Mouse (Mus musculus) liver (tissue): ENCODE measurements at regions not wholly inside any gene's neighbourhood (a gene's known extent, or its start where the extent isn't known, plus 50 kb on each side); places are given as distances from the start of the nearest gene placed in this dataset.

ENCODE experiments used
- DNase-seq: peaks from one replicate; pipeline ENCODE4 v3.0.0-alpha.2; 2020; ENCODE audit warnings: mixed read lengths

- DNase-seq, result no peak
Observed at GRCm38 (mm10) chr13:31423599-31423998, 132.3 kb upstream of the Foxq1 start.

GRCm38 (mm10) chr13:31425825-31426500, 130.0 kb upstream of the Foxq1 start:
- no peak for DNase-seq

DNA sequence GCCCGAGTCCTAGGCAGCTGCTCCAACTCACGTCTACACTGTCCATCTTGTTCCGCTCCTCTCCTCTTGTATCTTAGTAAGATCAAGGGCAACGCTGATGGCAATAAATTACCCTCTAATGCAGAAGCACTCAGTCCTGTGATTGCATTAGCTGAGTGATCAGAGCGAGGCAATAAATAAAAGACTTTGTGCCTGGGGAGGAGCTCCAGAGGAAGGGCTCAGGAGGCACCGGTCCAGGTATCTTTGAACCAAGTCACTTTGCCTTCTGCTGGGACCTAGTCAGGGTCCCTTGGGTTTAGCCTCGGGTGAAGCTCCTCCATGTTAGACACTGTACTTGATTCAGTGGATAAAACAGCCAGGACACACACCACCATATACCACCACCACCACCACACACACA, 119.5 kb upstream of the Foxq1 start:
- DNase-seq, result no peak

DNA sequence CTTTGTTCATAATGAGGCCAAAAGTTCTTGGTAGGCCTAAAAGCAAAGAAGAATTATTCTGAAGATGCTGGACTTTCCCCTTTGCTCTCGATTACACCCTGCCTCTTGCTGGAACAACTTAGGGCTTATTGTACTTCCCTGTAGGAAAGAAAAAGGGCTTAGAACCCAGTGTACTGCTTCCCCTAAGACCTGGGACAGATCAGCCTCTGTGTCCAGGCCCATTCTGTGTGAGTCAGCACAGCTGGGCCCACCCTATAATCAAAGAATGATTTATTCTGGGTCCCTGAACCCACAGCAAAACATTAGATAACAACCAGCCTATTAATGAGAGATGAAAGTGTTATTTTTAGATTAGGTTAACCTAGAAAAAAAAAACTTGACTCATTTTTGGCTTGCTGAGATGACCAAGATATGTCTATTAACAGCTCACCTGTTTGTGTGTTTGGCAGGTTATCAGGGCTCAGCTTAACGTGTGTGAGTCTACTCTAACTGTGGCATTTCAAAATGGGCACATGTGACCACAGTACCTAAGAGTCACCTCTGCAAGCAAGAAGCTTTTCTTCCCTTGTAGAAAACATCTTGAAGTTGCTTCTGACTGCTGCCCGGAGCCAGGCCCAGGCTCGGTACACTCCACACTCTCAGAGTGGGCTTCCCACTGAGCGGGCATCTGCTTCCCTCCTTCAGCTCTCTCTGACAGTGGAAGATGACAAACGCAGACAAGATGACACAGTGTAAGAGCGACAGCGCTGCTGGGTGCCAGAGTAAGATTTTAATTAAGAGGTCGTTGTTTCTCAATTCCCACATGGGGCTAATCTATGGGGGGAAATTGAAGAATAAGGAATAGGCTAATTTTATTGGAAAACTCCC, 115.9 kb upstream of the Foxq1 start:
- DNase-seq, result no peak

DNA sequence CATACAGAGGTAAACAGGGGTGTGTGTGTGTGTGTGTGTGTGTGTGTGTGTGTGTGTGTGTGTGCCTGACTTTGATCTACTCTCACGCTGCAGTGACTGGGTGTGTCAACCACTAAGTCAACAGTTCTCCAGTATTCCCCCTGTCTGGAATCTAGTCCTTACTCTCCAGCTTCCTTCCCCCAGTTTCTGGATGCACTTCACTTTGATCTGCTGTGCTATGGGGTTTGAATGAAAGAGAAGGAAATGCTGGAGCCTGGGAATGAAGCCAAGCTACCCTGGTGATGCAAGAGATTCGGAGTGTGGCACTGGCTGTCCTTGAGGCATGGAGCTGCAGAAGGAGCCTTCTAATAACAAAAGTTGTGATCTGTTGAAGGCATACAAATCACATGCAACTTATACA, 97.1 kb upstream of the Foxq1 start:
- DNase-seq, result no peak

DNA sequence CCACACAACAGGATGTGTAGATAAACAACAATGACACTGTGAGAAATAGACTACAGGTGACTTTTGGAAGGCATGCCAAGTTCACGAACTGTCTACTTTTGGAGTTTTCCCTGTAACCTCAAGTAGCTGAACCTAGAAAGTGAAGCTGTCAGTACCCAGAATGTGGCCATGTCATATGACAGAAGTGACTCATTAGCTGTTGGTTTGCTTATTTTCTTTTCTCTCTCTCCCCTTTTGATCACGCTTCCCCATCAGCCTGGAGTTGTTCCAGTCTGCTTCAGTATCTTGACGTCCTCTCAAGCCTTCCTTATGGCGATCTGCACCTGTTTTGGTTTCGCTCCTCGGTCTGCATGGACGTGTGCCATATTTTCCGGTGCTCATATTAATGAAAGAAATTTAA, 90.8 kb upstream of the Foxq1 start:
- no peak for DNase-seq

DNA sequence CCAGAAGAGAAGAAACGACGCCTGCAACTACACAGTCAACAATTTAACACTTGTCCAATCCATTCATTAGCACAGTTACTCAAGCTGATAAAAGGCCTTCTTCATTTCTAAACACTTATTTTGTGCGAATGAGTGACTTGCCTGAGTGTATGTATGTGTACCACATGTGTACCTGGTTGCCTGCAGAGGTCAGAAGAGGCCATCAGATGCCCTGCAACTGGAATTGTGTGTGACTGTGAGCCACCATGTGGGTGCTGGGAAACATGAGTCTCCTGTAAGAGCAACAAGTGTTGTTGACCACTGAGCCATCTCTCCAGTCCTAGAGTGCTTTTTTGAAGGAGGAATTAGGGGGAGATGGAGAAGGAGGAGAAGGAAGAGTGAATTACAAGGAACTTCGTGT, 90.2 kb upstream of the Foxq1 start:
- DNase-seq, result no peak

DNA sequence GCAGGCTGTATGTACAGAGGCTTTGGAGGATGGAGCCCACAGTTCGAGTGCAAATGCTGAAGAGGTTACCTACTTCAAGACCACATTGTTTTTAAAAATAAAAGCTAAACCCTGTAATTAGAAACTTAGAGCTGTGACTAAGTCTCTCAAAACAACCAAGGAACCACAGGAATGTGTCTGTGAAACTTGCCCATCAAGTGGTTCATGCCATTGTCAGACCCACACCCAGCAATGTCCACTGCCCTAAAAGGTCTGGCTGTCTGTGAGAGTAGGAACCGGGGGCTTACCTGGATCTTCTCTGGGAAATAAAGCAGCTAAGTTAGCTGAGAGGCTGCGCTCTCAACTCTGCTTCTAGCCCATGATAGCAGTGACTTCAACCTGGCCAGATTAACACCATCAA, 87.8 kb upstream of the Foxq1 start:
- no peak for DNase-seq

DNA sequence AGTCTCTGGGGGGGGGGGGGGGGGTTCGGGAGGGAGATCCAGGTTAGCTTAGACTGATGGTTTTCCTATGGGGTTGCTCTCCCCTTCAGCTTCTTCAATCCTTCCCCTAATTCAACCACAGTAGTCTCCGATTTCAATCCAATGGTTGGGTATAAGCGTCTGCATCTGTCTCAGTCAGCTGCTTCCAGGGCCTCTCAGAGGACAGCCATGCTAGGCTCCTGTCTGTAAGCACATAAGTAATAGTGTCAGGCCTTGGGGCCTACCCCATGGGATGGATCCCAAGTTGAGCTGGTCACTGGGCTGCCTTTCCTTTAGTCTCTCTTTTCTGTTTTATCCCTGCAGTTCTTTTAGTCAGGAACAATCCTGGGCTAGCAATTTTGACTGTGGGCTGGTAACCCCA, 87.0 kb upstream of the Foxq1 start:
- no peak for DNase-seq

GRCm38 (mm10) chr13:31472366-31472765, 83.6 kb upstream of the Foxq1 start:
- no peak for DNase-seq

- no peak for DNase-seq
Observed at GRCm38 (mm10) chr13:31472804-31473203, 83.1 kb upstream of the Foxq1 start.

- no peak for DNase-seq
Observed at GRCm38 (mm10) chr13:31473275-31473674, 82.7 kb upstream of the Foxq1 start.

DNA sequence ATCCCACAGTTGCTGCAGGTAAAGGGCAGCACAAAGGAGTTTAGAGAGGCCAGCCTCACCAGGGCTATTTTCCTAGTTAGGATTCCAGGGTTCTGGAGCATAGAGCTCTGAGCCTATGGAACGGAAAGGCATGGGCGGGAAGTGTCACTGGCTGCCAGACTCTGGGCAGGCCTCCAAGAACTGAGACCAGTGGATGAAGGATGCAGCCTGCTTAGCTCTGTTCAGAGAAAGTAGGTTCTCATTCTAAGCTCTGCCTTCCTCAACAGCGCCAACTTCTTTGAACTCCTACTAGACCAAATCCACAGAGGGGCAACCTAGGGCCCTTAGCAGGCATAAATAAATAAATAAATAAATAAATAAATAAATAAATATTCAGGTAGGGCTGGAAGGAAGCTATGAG, 80.1 kb upstream of the Foxq1 start:
- no peak for DNase-seq

DNA sequence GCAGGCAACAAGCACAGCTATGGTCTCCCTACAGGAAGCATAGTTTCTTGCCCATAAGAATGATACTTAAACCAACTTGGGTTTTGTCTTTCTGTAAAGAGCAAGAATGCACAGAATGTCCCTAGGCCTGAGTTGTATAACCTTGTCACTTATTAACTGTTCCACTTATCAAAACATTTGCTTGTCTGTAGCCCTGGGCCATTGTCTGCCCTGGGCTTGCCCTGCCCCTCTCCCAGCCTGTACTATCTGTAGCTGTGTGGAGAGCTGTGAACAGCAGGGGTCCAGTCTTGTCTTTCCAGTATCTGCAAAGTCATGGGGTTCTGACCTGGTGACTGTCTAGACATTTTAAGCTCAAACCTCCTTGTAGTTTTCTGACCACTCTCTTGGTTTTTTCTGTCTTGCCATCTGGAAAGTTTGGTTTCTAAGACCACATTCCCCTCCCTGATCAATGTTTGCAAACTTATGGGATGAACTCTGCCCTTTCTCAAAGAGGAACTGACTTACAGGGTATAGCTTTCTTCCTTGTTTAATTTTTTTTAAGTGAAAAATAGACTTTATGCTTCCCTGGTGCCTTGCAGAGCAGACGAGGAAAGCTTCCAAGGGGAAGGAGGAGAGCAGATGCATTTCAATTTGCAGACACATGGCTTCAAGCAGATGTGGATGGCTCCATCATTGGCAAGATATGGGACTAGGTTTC, 78.6 kb upstream of the Foxq1 start:
- DNase-seq, result no peak

DNA sequence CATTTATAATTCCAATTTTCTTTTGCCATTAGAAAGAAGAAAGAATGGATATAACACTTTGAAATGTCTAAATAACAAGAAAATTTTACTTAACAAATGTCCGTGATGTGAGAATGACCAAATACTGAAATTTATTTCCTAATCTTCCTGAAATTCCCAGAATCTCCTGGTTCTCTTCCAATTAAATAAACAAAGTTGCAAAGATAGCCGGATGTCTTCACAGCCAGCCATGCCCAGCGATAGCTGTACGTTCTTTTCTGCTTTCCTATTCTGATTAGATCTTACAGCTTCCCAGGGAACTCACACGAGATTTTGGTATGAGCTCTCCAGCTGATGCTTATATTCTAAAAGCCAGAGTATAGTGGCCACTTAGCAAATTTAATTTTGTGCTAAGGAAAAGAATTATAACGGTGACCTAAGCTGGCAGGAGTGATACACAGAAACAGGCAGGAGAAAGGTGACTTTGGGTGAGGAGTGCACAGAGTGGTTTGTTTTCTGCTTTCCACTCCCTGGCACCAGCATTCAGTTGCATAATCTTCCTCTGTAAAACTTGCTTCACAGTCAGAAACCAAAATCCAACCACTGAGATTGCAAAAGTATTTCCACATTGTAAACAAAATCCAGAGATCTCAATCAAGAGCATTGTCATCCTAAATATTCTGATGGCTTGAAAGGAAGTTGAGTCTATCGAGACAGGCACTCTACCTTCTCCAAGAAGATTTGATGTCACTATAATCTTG, 74.7 kb upstream of the Foxq1 start:
- DNase-seq, result no peak

GRCm38 (mm10) chr13:31486373-31486772, 69.6 kb upstream of the Foxq1 start:
- no peak for DNase-seq

DNA sequence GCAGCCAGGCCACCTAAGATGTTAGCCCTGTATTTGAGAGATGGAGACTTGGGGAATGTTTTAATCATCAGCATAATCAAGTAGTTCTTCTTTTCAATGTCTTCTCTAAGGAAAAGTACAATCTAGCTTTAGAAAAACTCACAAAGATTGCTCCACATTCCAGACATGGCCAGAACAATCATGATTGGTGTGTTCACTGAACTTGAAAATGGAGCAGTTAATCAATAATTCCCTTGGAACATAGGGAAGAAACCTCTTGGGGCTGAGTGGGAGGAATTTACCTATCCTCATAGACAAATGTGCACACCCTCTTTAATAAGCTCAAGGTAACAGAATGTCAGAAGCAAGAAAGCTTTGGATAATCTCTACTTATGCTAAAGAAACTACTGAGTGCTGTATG, 67.7 kb upstream of the Foxq1 start:
- DNase-seq, result no peak

DNA sequence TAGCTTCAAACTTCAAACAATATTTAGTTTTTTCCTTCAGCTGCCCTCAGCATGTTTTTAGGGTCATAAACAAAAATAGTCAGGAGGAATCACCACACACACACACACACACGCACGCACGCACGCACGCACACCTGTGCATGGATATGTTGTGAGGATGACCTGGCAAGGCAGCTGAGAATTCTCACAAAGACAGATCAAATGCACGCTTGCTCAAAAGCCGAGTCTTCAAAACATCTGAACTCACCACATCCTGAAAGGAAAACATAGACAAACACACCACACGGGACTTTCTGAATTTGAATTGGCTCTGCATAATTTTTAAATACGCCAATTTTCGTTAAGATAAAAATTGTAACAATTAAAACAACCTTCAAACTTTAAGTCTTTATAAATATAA, 52.7 kb upstream of the Foxq1 start:
- no peak for DNase-seq

DNA sequence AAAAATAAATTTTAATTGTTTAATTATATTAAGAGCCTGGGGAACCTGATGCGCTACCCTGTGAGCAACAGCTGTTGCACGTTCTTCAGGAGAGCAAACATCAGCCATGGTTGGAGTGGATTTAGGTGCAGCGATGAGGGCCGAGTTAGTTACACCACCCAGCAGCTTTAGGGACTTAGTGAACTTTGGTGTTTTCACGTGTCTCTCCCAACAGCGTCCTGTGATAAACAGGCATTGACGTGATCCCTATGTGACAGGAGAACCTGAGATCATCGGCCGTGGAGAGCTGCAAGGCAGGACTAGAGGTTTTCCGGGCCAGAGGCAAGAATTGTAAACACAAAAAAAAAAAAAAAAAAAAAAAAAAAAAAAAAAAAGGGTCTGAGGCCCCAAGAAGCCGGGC, 52.1 kb upstream of the Foxq1 start:
- DNase-seq, result no peak

DNA sequence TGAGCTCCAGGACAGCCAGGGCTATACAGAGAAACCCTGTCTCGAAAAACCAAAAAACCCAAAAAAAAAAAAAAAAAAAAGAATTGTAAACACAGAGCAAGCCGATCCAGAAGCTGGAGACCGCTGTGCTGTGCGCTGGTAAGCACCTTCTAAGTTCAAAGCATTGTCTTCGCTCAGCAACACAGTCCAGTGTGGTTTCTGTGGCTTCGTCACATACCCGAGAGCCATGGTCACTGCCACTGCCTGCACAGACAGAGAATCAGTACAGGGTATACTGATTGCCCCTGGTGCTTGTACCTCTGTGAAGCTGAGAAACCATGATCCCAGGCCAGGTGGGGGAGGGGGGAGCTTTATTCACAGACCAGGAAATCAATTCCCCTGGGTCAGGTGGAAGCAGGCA, 51.6 kb upstream of the Foxq1 start:
- DNase-seq, result no peak

GRCm38 (mm10) chr13:31505386-31505785, 50.5 kb upstream of the Foxq1 start:
- DNase-seq, result no peak
